Mouse (Mus musculus): ENCODE measurements at regions not wholly inside any gene's neighbourhood (a gene's known extent, or its start where the extent isn't known, plus 50 kb on each side); places are given as distances from the start of the nearest gene placed in this dataset.

GRCm38 (mm10) chr12:62207211-62207610, 684.3 kb downstream of the Lrfn5 start:
- peak; percentile 43 for DNase-seq (ENCODE audit: low read depth, low spot score)

GRCm38 (mm10) chr12:62232864-62233263, 709.9 kb downstream of the Lrfn5 start:
- no peak for DNase-seq (ENCODE audit: low read depth, low spot score)

All from brain, adult 2 months (tissue).